Mouse (Mus musculus) kidney, adult 2 months (tissue): ENCODE measurements around the gene Rnase13. TPM values are rescaled to one million over a fixed set of nuclear protein-coding genes. Genes with fewer than 3 reads are reported as not detected.
A peak's percentile ranks its signal among the peaks of the same experiment; 100 is the strongest.

ENCODE experiments used
- DNase-seq: peaks from one replicate; pipeline ENCODE4 v3.0.0; 2021
- H3K27ac ChIP-seq: fragments of 200-500 bp; 2 replicates; pipeline ENCODE4 v1.5.1; 2012; ENCODE audit warnings: low read depth, low read length, control low read depth, inconsistent platforms; ENCODE audit not compliant: insufficient read depth
- H3K27me3 ChIP-seq: fragments of 200-500 bp; replicated peaks from 2 replicates; pipeline ENCODE4 v1.6.1; 2012; ENCODE audit warnings: mild to moderate bottlenecking, moderate library complexity, low read length, inconsistent platforms; ENCODE audit not compliant: control insufficient read depth, insufficient read depth
- H3K36me3 ChIP-seq: fragments of 200-500 bp; 2 replicates; pipeline ENCODE4 v1.6.1; 2012; ENCODE audit warnings: mild to moderate bottlenecking, moderate library complexity, low read length, inconsistent platforms; ENCODE audit not compliant: control insufficient read depth, insufficient read depth
- H3K4me1 ChIP-seq: fragments of 200-500 bp; 2 replicates; pipeline ENCODE4 v1.6.1; 2011; ENCODE audit warnings: low read length; ENCODE audit not compliant: control insufficient read depth, insufficient read depth
- H3K4me3 ChIP-seq: fragments of 200-500 bp; 2 replicates; pipeline ENCODE4 v1.5.1; 2011; ENCODE audit warnings: mild to moderate bottlenecking, low read depth, low read length, control low read depth; ENCODE audit not compliant: insufficient read depth
- CTCF ChIP-seq: fragments of 200-500 bp; conservative IDR thresholded peaks from 2 replicates; pipeline ENCODE4 v1.5.1; 2011; ENCODE audit warnings: low read depth, mild to moderate bottlenecking, control low read depth, low read length, moderate library complexity, mixed read lengths; ENCODE audit not compliant: insufficient read depth, insufficient read length
- POLR2A ChIP-seq: fragments of 200-500 bp; IDR thresholded peaks from one replicate; pipeline ENCODE4 v1.6.1; 2011; ENCODE audit warnings: low read depth, low read length, control low read depth
- WGBS: fragments of 180-500 bp; shearing (Covaris S2); methylation state at CpG from one replicate; pipeline ENCODE4 v1.1.7; 2018; 5-methylcytosine and 5-hydroxymethylcytosine counted together
- polyA plus RNA-seq: library from polyadenylated mRNA; depleted of rRNA; stranded (reverse); fragments of >200 nt; gene quantifications from 2 replicates; pipeline ENCODE4 v1.2.3, GENCODE M21; 2012; rRNA removed

The Rnase13 gene
- not detected in 2 replicates for polyA plus RNA-seq

GRCm38 (mm10) chr14:51922571-51922865, at the start of gene Rnase13:
Rnase13 (minus strand) TSS chr14:51922773.
- Histone ChIP-seq H3K36me3 (no peaks in the 10 kb centered on the region), H3K4me3 (no peak within 1 kb of the TSS), H3K4me1 (no peaks in the 10 kb centered on the region), H3K27ac (no peak within 1 kb of the TSS), H3K27me3 (no peaks in the 10 kb centered on the region)
- 92% methylated on average over 7 of the region's 7 CpGs for WGBS
- TF ChIP-seq POLR2A (no peak), CTCF (no peak)
- no peak for DNase-seq

DNA sequence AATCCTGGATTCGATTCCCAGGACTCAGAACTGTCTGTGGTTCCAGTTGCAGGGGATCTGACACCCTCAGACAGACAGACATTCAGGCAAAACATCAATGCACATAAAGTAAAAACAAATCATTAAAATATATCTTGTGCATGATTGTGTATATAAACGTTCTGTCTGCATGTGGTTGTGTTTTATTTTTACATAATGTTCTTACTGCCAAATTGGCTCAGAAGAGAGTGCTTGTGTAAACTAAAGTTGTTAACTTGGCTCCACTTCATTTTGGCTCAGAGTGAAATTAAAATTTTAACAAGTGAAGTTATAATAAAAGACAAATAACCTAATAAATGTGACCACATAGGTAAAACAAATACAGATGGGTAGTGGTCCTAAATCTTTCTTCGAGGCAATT, 44.8 kb upstream of the Rnase13 start:
- no peak for DNase-seq
- TF ChIP-seq POLR2A = no peak
- TF ChIP-seq CTCF = no peak
- no peak overlapping the region for H3K27ac ChIP-seq
- H3K4me1 ChIP-seq = no peaks in the 10 kb centered on the region
- no peaks in the 10 kb centered on the region for H3K36me3 ChIP-seq
- 75% methylated on average over 3 of the region's 3 CpGs for WGBS
- H3K4me3 ChIP-seq = no peak overlapping the region
- no peaks in the 10 kb centered on the region for H3K27me3 ChIP-seq

DNA sequence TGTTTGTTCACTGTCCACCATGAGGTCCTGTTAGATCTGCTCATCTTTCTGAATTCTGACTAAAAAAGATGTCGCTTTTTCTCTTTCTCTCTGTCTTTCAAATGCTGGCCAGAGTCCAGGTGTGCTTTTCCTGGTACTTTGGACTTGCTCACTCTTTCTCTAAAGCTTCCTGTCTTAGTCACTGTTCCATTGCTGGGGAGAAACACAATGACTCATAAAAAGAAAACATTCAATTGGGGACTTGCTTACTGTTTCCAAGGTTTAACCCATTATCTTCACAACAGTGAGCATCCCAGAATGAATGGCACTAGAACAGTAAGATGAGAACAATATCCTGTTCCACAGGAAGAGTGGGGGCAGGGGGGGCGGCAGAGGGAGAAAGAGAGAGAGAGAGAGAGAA, 37.7 kb upstream of the Rnase13 start:
- no peaks in the 10 kb centered on the region for H3K27me3 ChIP-seq
- H3K27ac ChIP-seq = no peak overlapping the region
- no peak for TF ChIP-seq CTCF
- no peak for TF ChIP-seq POLR2A
- DNase-seq = no peak
- no peaks in the 10 kb centered on the region for H3K4me1 ChIP-seq
- H3K4me3 ChIP-seq = no peak overlapping the region
- WGBS = 61% methylated on average over 2 of the region's 2 CpGs
- no peaks in the 10 kb centered on the region for H3K36me3 ChIP-seq

GRCm38 (mm10) chr14:51943336-51943735, 20.8 kb upstream of the Rnase13 start:
- H3K27ac ChIP-seq = no peak overlapping the region
- no peaks in the 10 kb centered on the region for H3K27me3 ChIP-seq
- no peaks in the 10 kb centered on the region for H3K36me3 ChIP-seq
- WGBS = 80% methylated on average over 6 of the region's 6 CpGs
- H3K4me1 ChIP-seq = no peaks in the 10 kb centered on the region
- DNase-seq = no peak
- no peak overlapping the region for H3K4me3 ChIP-seq
- TF ChIP-seq POLR2A (no peak), CTCF (no peak)

DNA sequence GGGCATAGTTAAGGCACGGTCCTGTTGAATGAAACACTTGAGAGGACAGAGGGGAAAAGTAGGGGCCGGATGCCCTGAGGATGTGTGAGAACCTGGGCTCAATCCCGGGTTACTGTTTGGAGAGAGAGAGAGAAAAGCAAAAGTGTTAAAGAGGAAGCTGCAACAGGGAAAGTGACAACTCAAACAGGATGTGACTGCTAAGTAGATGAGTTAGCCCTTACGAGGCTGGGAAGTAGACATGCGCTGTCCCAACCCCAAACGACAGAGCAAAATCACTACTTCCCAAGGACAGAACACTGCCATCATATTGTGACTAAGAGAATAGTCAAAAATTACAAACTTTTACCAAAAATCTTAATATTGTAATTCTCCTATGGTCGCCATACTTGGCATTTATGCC, 19.7 kb upstream of the Rnase13 start:
- H3K27ac ChIP-seq = no peak overlapping the region
- no peak for TF ChIP-seq CTCF
- no peak for TF ChIP-seq POLR2A
- H3K4me1 ChIP-seq = no peaks in the 10 kb centered on the region; the same call in 1 of the 2 replicates
- 48% methylated on average over 7 of the region's 7 CpGs for WGBS
- H3K27me3 ChIP-seq = no peaks in the 10 kb centered on the region
- DNase-seq = no peak
- no peak overlapping the region for H3K4me3 ChIP-seq
- H3K36me3 ChIP-seq = no peaks in the 10 kb centered on the region

GRCm38 (mm10) chr14:51941577-51941976, 19.0 kb upstream of the Rnase13 start:
- H3K36me3 ChIP-seq = no peaks in the 10 kb centered on the region
- DNase-seq = no peak
- WGBS = 49% methylated on average over 9 of the region's 9 CpGs
- TF ChIP-seq POLR2A (no peak), CTCF (no peak)
- no peaks in the 10 kb centered on the region for H3K27me3 ChIP-seq
- H3K4me1 ChIP-seq = no peaks in the 10 kb centered on the region; the same call in 1 of the 2 replicates
- H3K27ac ChIP-seq = peak overlapping the region; percentile 62
- no peak overlapping the region for H3K4me3 ChIP-seq

GRCm38 (mm10) chr14:51940944-51941560, 18.5 kb upstream of the Rnase13 start:
- no peaks in the 10 kb centered on the region for H3K27me3 ChIP-seq
- peak overlapping the region; percentile 62 for H3K27ac ChIP-seq
- 39% methylated on average over 8 of the region's 8 CpGs for WGBS
- TF ChIP-seq CTCF (no peak), POLR2A (no peak)
- DNase-seq = peak; percentile 76
- H3K36me3 ChIP-seq = no peaks in the 10 kb centered on the region
- H3K4me3 ChIP-seq = no peak overlapping the region
- H3K4me1 ChIP-seq = no peaks in the 10 kb centered on the region; the same call in 1 of the 2 replicates
